ENCODE assay signal across 26 mouse cellular contexts in genomic region chr8:15583782-15584181, GRCm38 (mm10).
A peak's percentile ranks its signal among the peaks of the same experiment; 100 is the strongest.
DNase-seq lines count a peak whose midpoint lies in the region; ATAC-seq and TF ChIP-seq lines count a peak whose summit lies in the region.
"Had no signal": no experiment of that assay in that cellular context is flagged by ENCODE, and none has a peak within 500 bp of the region (broad histone marks: within the 10 kb centered on the region; RNA-seq: fewer than 3 reads in every experiment).

No protein-coding gene starts in this region.

- H3K36me3 ChIP-seq in heart, embryonic 10.5 days, result no peaks in the 10 kb centered on the region
- no peaks in the 10 kb centered on the region for H3K36me3 ChIP-seq in midbrain, embryonic 12.5 days
- H3K36me3 ChIP-seq in midbrain, embryonic 11.5 days (ENCODE audit: control insufficient read depth, insufficient read depth, low read length), result no peaks in the 10 kb centered on the region
- no peaks in the 10 kb centered on the region for H3K36me3 ChIP-seq in forebrain, postnatal 0 days (ENCODE audit: insufficient read depth)
- no peaks in the 10 kb centered on the region for H3K36me3 ChIP-seq in midbrain, postnatal 0 days (ENCODE audit: insufficient read depth, low read length)
- H3K36me3 ChIP-seq: heart, embryonic 12.5 days; intestine, embryonic 15.5 days; liver, embryonic 12.5 days had no signal

- H3K27ac ChIP-seq in heart, embryonic 10.5 days, result no peak overlapping the region
- no peak overlapping the region for H3K27ac ChIP-seq in midbrain, embryonic 12.5 days (replicated peaks)
- no peak overlapping the region for H3K27ac ChIP-seq in midbrain, embryonic 11.5 days (ENCODE audit: low read depth, low read length)
- no peak overlapping the region for H3K27ac ChIP-seq in forebrain, postnatal 0 days (ENCODE audit: low read depth, low read length)
- H3K27ac ChIP-seq in midbrain, postnatal 0 days (ENCODE audit: low read depth, low read length), result peak overlapping the region; percentile 18; the same call in 1 of the 2 replicates
- H3K27ac ChIP-seq: gastrocnemius, adult 2 months; intestine, embryonic 15.5 days; liver, embryonic 12.5 days had no signal

- ATAC-seq in midbrain, embryonic 12.5 days (ENCODE audit: low FRiP score, low read depth), result peak; percentile 47; the same call in 1 of the 2 replicates
- no peak for ATAC-seq in midbrain, embryonic 11.5 days (ENCODE audit: low FRiP score)
- ATAC-seq in forebrain, postnatal 0 days, result peak; percentile 69; the same call in 1 of the 2 replicates
- ATAC-seq in midbrain, postnatal 0 days (ENCODE audit: low FRiP score), result peak; percentile 58; the same call in 1 of the 2 replicates
- ATAC-seq: CD4-positive, CD25-positive, alpha-beta regulatory T cell, adult 4 months; intestine, embryonic 15.5 days; liver, embryonic 12.5 days; liver, postnatal 0 days had no signal

- WGBS in heart, embryonic 10.5 days, result 67% methylated on average over 5 of the region's 5 CpGs
- WGBS in midbrain, embryonic 12.5 days, result 37% methylated on average over 5 of the region's 5 CpGs
- WGBS in midbrain, embryonic 11.5 days, result 51% methylated on average over 5 of the region's 5 CpGs
- WGBS in forebrain, postnatal 0 days, result 35% methylated on average over 5 of the region's 5 CpGs
- 37% methylated on average over 5 of the region's 5 CpGs for WGBS in midbrain, postnatal 0 days

- H3K4me3 ChIP-seq in heart, embryonic 10.5 days, result no peak overlapping the region
- no peak overlapping the region for H3K4me3 ChIP-seq in midbrain, embryonic 12.5 days
- no peak overlapping the region for H3K4me3 ChIP-seq in midbrain, embryonic 11.5 days (ENCODE audit: low read depth, low read length)
- no peak overlapping the region for H3K4me3 ChIP-seq in forebrain, postnatal 0 days (ENCODE audit: low read depth, low read length)
- H3K4me3 ChIP-seq in midbrain, postnatal 0 days (ENCODE audit: low read depth, low read length), result no peak overlapping the region
- H3K4me3 ChIP-seq: gastrocnemius, adult 2 months; heart, embryonic 12.5 days; intestine, embryonic 15.5 days; liver, embryonic 12.5 days; megakaryocyte, embryonic 14.5 days had no signal

- H3K27me3 ChIP-seq in heart, embryonic 10.5 days (ENCODE audit: insufficient read depth, poor library complexity, severe bottlenecking), result no peaks in the 10 kb centered on the region
- H3K27me3 ChIP-seq in midbrain, embryonic 12.5 days, result no peaks in the 10 kb centered on the region
- H3K27me3 ChIP-seq in midbrain, embryonic 11.5 days (ENCODE audit: control insufficient read depth, insufficient read depth, low read length), result no peaks in the 10 kb centered on the region
- H3K27me3 ChIP-seq in forebrain, postnatal 0 days (ENCODE audit: insufficient read depth, low read length), result no peaks in the 10 kb centered on the region
- H3K27me3 ChIP-seq in midbrain, postnatal 0 days (ENCODE audit: insufficient read depth, low read length), result no peaks in the 10 kb centered on the region
- H3K27me3 ChIP-seq: heart, embryonic 12.5 days; intestine, embryonic 15.5 days; liver, embryonic 12.5 days; megakaryocyte, embryonic 14.5 days had no signal

- no peak overlapping the region for H3K9ac ChIP-seq in midbrain, embryonic 12.5 days (replicated peaks)
- no peak overlapping the region for H3K9ac ChIP-seq in midbrain, embryonic 11.5 days (ENCODE audit: low read length)
- H3K9ac ChIP-seq in forebrain, postnatal 0 days, result no peak overlapping the region
- H3K9ac ChIP-seq in midbrain, postnatal 0 days (replicated peaks; ENCODE audit: low read length, poor library complexity, severe bottlenecking), result no peak overlapping the region
- H3K9ac ChIP-seq: heart, embryonic 12.5 days; intestine, embryonic 15.5 days; liver, embryonic 12.5 days; liver, postnatal 0 days had no signal

- intact Hi-C loops in heart, postnatal 14 days (cut with DNase I), result no loop called here

- no peak overlapping the region for H3K4me2 ChIP-seq in midbrain, embryonic 12.5 days (replicated peaks)
- H3K4me2 ChIP-seq in midbrain, embryonic 11.5 days, result no peak overlapping the region
- H3K4me2 ChIP-seq in forebrain, postnatal 0 days (ENCODE audit: low read depth), result no peak overlapping the region
- no peak overlapping the region for H3K4me2 ChIP-seq in midbrain, postnatal 0 days (ENCODE audit: low read depth, low read length, poor library complexity, severe bottlenecking)
- H3K4me2 ChIP-seq: heart, embryonic 12.5 days; intestine, embryonic 15.5 days; liver, embryonic 12.5 days had no signal

- no peaks in the 10 kb centered on the region for H3K4me1 ChIP-seq in heart, embryonic 10.5 days
- H3K4me1 ChIP-seq in midbrain, embryonic 12.5 days, result no peaks in the 10 kb centered on the region
- no peaks in the 10 kb centered on the region for H3K4me1 ChIP-seq in midbrain, embryonic 11.5 days (ENCODE audit: control insufficient read depth, insufficient read depth, low read length)
- H3K4me1 ChIP-seq in forebrain, postnatal 0 days (ENCODE audit: insufficient read depth), result no peaks in the 10 kb centered on the region
- H3K4me1 ChIP-seq in midbrain, postnatal 0 days (ENCODE audit: insufficient read depth, low read length), result peaks cover 6% of the 10 kb centered on the region; the same call in 1 of the 2 replicates
- H3K4me1 ChIP-seq: heart, embryonic 12.5 days; intestine, embryonic 15.5 days; liver, embryonic 12.5 days; megakaryocyte, embryonic 14.5 days had no signal

- no peak for TF ChIP-seq CTCF in forebrain, postnatal 0 days (IDR thresholded peaks at IDR 0.05; ENCODE audit: low read depth)
- TF ChIP-seq CTCF in midbrain, postnatal 0 days (IDR thresholded peaks at IDR 0.05), result no peak

- no peaks in the 10 kb centered on the region for H3K9me3 ChIP-seq in heart, embryonic 10.5 days
- H3K9me3 ChIP-seq in midbrain, embryonic 12.5 days, result no peaks in the 10 kb centered on the region
- no peaks in the 10 kb centered on the region for H3K9me3 ChIP-seq in midbrain, embryonic 11.5 days (ENCODE audit: control insufficient read depth, low read length)
- no peaks in the 10 kb centered on the region for H3K9me3 ChIP-seq in forebrain, postnatal 0 days (ENCODE audit: low read length)
- H3K9me3 ChIP-seq in midbrain, postnatal 0 days (ENCODE audit: low read length), result no peaks in the 10 kb centered on the region
- H3K9me3 ChIP-seq: heart, embryonic 12.5 days; intestine, embryonic 15.5 days; liver, embryonic 12.5 days had no signal

- DNase-seq in heart, embryonic 10.5 days (ENCODE audit: low spot score), result peak; percentile 39
- no peak for DNase-seq in heart, postnatal 14 days
- DNase-seq in midbrain, embryonic 11.5 days (ENCODE audit: low spot score, missing footprints), result no peak
- DNase-seq in forebrain, postnatal 0 days, result no peak
- no peak for DNase-seq in midbrain, postnatal 0 days (ENCODE audit: low spot score)
- DNase-seq in right cerebral cortex, postnatal 10 days (ENCODE audit: low spot score in 2 of 2), result no peak
- no peak for DNase-seq in cerebellum, adult 18-20 months
- DNase-seq: adrenal gland, postnatal 25 days; cerebellum, adult 8-10 months; cerebellum, postnatal 25 days; gastrocnemius, adult 2 months; gastrocnemius, postnatal 36 days; heart, adult 18-20 months; kidney, adult 2 months; kidney, postnatal 4 days; left cerebral cortex, postnatal 4 days; liver, postnatal 0 days; lung, postnatal 4 days; right cerebral cortex, postnatal 14 days; thymus, postnatal 4 days had no signal
